Mouse (Mus musculus): ENCODE measurements around the gene Cldn2. TPM values are rescaled to one million over a fixed set of nuclear protein-coding genes. Genes with fewer than 3 reads are reported as not detected.

The Cldn2 gene
- polyA plus RNA-seq, 1 experiment from 2014 or later: not detected

DNA sequence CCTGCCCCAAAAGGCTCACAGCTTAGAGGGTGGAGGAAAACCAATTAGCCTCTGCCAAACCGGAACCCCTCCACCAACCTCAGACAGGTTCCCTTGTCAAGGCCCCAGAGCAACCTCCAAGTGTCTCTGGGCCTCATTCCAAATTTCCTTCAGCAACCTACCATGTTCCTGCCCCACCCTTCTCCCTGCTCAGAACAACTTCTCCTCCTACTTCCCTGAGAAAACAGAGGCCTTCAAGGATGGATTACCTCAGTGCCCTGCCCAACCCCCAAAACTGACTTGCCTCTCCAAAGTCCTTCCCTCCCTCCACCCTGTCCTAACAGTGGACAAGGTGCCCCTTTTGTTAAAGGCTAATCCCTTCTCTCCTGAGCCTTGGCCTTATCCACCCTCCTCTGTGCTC is 14.9 kb upstream of the Cldn2 start:
- Histone ChIP-seq H3K4me2 (ENCODE audit: low read length) (no peak overlapping the region), H3K9me3 (ENCODE audit: control insufficient read depth, low read length) (no peaks in the 10 kb centered on the region), H3K4me1 (ENCODE audit: control insufficient read depth in 2 of 2, insufficient read depth in 2 of 2, low read length in 2 of 2) (peaks cover 0 to 6% of the 10 kb centered on the region in 2 experiments; a peak in 3 of 4 replicates), H3K4me3 (ENCODE audit: control insufficient read depth in 1 of 2, insufficient read depth in 1 of 2, low read depth in 1 of 2, low read length in 2 of 2) (no peak overlapping the region), H3K27me3 (ENCODE audit: control insufficient read depth, insufficient read depth, low read length) (no peaks in the 10 kb centered on the region), H3K27ac (replicated peaks in 1 of 2; ENCODE audit: control insufficient read depth in 1 of 2, insufficient read depth in 1 of 2, low read depth in 2 of 2, low read length in 2 of 2) (no peak overlapping the region), H3K9ac (ENCODE audit: low read length) (no peak overlapping the region), H3K36me3 (ENCODE audit: control insufficient read depth, insufficient read depth, low read length) (no peaks in the 10 kb centered on the region)
- WGBS: 40% methylated on average over 1 of the region's 1 CpGs
- peak; percentile 56 for ATAC-seq (ENCODE audit: insufficient number of reproducible peaks, insufficient read depth, low FRiP score, low read depth)

DNA sequence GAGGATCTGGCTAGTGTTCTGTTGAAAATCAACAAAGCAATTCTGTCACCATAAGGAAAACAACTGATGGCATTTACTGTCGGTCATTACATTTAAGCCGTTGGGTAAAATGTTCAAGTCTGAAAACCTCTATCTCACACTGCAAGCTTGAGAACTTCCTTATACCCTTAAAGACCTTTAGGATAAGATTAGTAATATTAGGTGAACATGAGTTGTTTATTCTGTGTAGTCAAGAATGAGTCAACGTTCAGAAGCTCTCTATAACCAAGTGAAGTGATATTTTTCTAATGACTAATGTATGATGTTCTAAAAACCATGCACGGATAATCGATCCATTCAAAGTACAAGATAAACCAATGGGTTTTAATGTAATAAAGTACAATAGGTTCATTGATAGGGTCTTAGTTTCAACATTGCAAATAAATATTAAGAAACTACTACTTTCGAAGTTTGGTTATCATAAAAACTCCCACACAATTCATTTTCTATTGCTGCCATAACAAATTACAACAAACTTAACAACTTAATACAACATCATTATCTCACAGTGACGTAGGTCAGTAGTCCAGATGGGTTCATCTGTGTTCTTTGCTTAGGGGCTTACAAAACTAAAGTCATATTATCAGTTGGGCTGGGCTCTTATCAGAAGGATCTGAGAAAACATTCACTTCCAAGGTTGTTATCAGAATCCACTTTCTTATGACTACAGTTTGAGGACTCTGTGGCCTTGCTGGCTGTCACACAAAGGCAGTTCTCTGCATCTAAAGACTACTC is 6.4 kb upstream of the Cldn2 start:
- Histone ChIP-seq H3K27me3 (ENCODE audit: control insufficient read depth, insufficient read depth, low read length) (no peaks in the 10 kb centered on the region), H3K9ac (ENCODE audit: low read length) (no peak overlapping the region), H3K27ac (replicated peaks in 1 of 2; ENCODE audit: control insufficient read depth in 1 of 2, insufficient read depth in 1 of 2, low read depth in 2 of 2, low read length in 2 of 2) (no peak overlapping the region), H3K4me3 (ENCODE audit: control insufficient read depth in 1 of 2, insufficient read depth in 1 of 2, low read depth in 1 of 2, low read length in 2 of 2) (no peak overlapping the region), H3K9me3 (ENCODE audit: control insufficient read depth, low read length) (no peaks in the 10 kb centered on the region), H3K36me3 (ENCODE audit: control insufficient read depth, insufficient read depth, low read length) (no peaks in the 10 kb centered on the region), H3K4me1 (ENCODE audit: control insufficient read depth in 2 of 2, insufficient read depth in 2 of 2, low read length in 2 of 2) (no peaks in the 10 kb centered on the region), H3K4me2 (ENCODE audit: low read length) (no peak overlapping the region)
- WGBS: 75% methylated on average over 7 of the region's 7 CpGs
- no peak for ATAC-seq (ENCODE audit: insufficient number of reproducible peaks, insufficient read depth, low FRiP score, low read depth)

DNA sequence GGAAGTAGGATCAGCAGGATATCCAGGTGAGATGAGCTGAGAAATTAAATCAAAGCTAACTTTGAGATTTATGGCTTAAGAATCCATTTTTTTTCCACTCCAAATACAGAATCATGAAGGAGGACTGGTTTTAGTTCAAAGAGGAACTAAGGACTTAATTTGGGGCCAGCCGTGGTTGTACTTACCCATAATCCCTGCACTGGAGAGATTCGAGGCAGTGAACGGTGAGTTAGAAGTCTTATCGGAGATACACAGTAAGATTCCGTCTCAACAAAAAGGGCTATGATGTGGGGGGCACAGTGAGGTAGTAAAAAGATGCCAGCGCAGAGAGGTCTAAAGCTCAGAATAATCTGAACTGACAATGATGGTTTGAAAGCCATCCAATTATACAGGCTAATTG is 4.6 kb upstream of the Cldn2 start:
- Histone ChIP-seq H3K27ac (replicated peaks in 1 of 2; ENCODE audit: control insufficient read depth in 1 of 2, insufficient read depth in 1 of 2, low read depth in 2 of 2, low read length in 2 of 2) (no peak overlapping the region), H3K4me1 (ENCODE audit: control insufficient read depth in 2 of 2, insufficient read depth in 2 of 2, low read length in 2 of 2) (no peaks in the 10 kb centered on the region), H3K27me3 (ENCODE audit: control insufficient read depth, insufficient read depth, low read length) (no peaks in the 10 kb centered on the region), H3K4me2 (ENCODE audit: low read length) (no peak overlapping the region), H3K4me3 (ENCODE audit: control insufficient read depth in 1 of 2, insufficient read depth in 1 of 2, low read depth in 1 of 2, low read length in 2 of 2) (no peak overlapping the region), H3K9ac (ENCODE audit: low read length) (no peak overlapping the region), H3K36me3 (ENCODE audit: control insufficient read depth, insufficient read depth, low read length) (no peaks in the 10 kb centered on the region), H3K9me3 (ENCODE audit: control insufficient read depth, low read length) (no peaks in the 10 kb centered on the region)
- WGBS: 82% methylated on average over 6 of the region's 6 CpGs
- ATAC-seq (ENCODE audit: insufficient number of reproducible peaks, insufficient read depth, low FRiP score, low read depth): no peak

DNA sequence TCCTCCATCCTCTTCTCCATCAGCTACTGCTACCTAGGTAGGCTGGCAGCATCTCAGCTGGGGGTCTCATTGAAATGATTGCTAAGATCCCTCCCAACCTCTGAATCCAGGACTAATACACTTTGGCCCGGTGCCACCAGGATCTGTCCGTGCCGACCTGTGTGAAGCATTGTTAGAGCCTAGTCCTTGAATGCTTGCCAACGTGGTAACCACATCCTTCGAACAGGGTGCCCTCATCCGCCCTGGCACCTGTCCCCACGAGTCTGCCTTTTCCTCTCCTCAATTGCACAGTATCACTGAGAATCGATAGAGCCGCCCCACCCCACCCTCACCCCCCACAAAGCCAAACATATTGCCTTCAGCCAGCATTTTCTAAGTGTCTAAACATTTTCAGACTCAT is 2.8 kb upstream of the Cldn2 start:
- H3K4me3 ChIP-seq (ENCODE audit: control insufficient read depth in 1 of 2, insufficient read depth in 1 of 2, low read depth in 1 of 2, low read length in 2 of 2): no peak overlapping the region
- no peak overlapping the region for H3K27ac ChIP-seq (replicated peaks in 1 of 2; ENCODE audit: control insufficient read depth in 1 of 2, insufficient read depth in 1 of 2, low read depth in 2 of 2, low read length in 2 of 2)
- ATAC-seq (ENCODE audit: insufficient number of reproducible peaks, insufficient read depth, low FRiP score, low read depth): no peak
- no peaks in the 10 kb centered on the region for H3K9me3 ChIP-seq (ENCODE audit: control insufficient read depth, low read length)
- no peak overlapping the region for H3K4me2 ChIP-seq (ENCODE audit: low read length)
- no peaks in the 10 kb centered on the region for H3K36me3 ChIP-seq (ENCODE audit: control insufficient read depth, insufficient read depth, low read length)
- H3K9ac ChIP-seq (ENCODE audit: low read length): no peak overlapping the region
- H3K27me3 ChIP-seq (ENCODE audit: control insufficient read depth, insufficient read depth, low read length): no peaks in the 10 kb centered on the region
- WGBS: 79% methylated on average over 9 of the region's 9 CpGs
- no peaks in the 10 kb centered on the region for H3K4me1 ChIP-seq (ENCODE audit: control insufficient read depth in 2 of 2, insufficient read depth in 2 of 2, low read length in 2 of 2)

DNA sequence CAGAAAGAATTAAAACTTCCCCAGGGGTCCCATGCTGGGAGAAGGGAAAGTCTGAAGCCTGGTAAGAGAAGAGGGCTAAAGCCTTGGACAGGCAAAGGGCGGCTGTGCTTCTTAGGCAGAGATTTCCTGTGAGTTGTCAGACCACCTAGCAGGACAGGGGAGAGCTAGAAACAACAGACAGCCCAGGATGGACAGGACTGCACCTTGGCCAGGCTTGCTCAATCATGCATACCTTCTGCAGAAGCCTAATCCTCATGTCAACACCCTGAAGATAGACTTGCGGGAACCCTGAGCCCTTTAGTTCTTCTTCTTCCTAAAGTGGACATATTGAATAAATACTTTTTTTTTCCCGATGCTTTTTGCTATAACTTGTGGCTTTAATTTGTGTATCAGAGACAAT is 675 bp upstream of the Cldn2 start:
- no peak overlapping the region for H3K9ac ChIP-seq (ENCODE audit: low read length)
- no peaks in the 10 kb centered on the region for H3K4me1 ChIP-seq (ENCODE audit: control insufficient read depth in 2 of 2, insufficient read depth in 2 of 2, low read length in 2 of 2)
- H3K36me3 ChIP-seq (ENCODE audit: control insufficient read depth, insufficient read depth, low read length): no peaks in the 10 kb centered on the region
- no peak overlapping the region for H3K4me3 ChIP-seq (ENCODE audit: control insufficient read depth in 1 of 2, insufficient read depth in 1 of 2, low read depth in 1 of 2, low read length in 2 of 2)
- no peak overlapping the region for H3K4me2 ChIP-seq (ENCODE audit: low read length)
- 64% methylated on average over 3 of the region's 3 CpGs for WGBS
- no peak overlapping the region for H3K27ac ChIP-seq (replicated peaks in 1 of 2; ENCODE audit: control insufficient read depth in 1 of 2, insufficient read depth in 1 of 2, low read depth in 2 of 2, low read length in 2 of 2)
- no peaks in the 10 kb centered on the region for H3K27me3 ChIP-seq (ENCODE audit: control insufficient read depth, insufficient read depth, low read length)
- ATAC-seq (ENCODE audit: insufficient number of reproducible peaks, insufficient read depth, low FRiP score, low read depth): no peak
- no peaks in the 10 kb centered on the region for H3K9me3 ChIP-seq (ENCODE audit: control insufficient read depth, low read length)

DNA sequence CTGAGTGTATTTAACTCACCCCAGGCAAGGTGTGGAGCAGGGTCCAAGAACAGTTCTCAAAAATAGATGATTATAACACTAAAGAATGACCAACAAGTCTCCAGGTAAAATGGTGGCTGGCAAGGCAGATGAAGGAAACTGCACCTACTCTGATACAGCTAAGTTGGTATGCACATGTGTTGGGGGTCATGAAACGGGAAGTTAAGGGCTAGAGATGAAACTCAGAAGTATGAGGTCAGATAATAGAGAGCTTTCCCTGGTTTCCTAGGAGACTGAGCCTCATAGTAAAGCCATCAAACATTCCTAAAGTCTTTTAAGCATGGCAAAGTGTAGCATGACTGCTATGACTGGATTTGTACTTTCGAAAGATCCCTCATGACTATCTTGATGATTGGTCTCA is 2.4 kb downstream of the Cldn2 start:
- Histone ChIP-seq H3K4me3 (ENCODE audit: control insufficient read depth in 1 of 2, insufficient read depth in 1 of 2, low read depth in 1 of 2, low read length in 2 of 2) (no peak overlapping the region), H3K36me3 (ENCODE audit: control insufficient read depth, insufficient read depth, low read length) (no peaks in the 10 kb centered on the region), H3K4me2 (ENCODE audit: low read length) (no peak overlapping the region), H3K9me3 (ENCODE audit: control insufficient read depth, low read length) (no peaks in the 10 kb centered on the region), H3K9ac (ENCODE audit: low read length) (no peak overlapping the region), H3K27me3 (ENCODE audit: control insufficient read depth, insufficient read depth, low read length) (no peaks in the 10 kb centered on the region), H3K27ac (replicated peaks in 1 of 2; ENCODE audit: control insufficient read depth in 1 of 2, insufficient read depth in 1 of 2, low read depth in 2 of 2, low read length in 2 of 2) (no peak overlapping the region), H3K4me1 (ENCODE audit: control insufficient read depth in 2 of 2, insufficient read depth in 2 of 2, low read length in 2 of 2) (no peaks in the 10 kb centered on the region)
- ATAC-seq (ENCODE audit: insufficient number of reproducible peaks, insufficient read depth, low FRiP score, low read depth): no peak
- WGBS: 65% methylated on average over 2 of the region's 2 CpGs

DNA sequence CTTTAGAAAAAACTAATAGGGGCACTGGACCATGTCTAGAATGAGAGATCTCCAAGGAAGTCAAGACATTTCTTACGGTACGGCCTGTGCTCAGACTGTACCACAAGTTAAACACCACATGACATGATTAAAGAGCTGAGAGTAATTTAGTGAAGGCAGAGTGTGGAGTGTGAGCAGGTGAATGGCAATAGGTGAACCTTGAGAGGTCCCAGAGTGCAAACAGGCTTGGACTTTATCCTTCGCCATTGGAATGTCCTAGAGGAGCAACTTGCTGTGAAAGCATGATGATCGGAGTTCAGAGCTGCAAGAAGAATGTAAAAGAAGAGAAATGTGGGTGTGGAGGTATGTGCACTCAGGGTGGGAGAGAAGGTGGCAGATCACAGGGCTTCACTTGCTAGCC is 5.3 kb downstream of the Cldn2 start:
- Histone ChIP-seq H3K4me3 (ENCODE audit: control insufficient read depth in 1 of 2, insufficient read depth in 1 of 2, low read depth in 1 of 2, low read length in 2 of 2) (no peak overlapping the region), H3K4me2 (ENCODE audit: low read length) (no peak overlapping the region), H3K27me3 (ENCODE audit: control insufficient read depth, insufficient read depth, low read length) (no peaks in the 10 kb centered on the region), H3K27ac (replicated peaks in 1 of 2; ENCODE audit: control insufficient read depth in 1 of 2, insufficient read depth in 1 of 2, low read depth in 2 of 2, low read length in 2 of 2) (no peak overlapping the region), H3K9me3 (ENCODE audit: control insufficient read depth, low read length) (no peaks in the 10 kb centered on the region), H3K36me3 (ENCODE audit: control insufficient read depth, insufficient read depth, low read length) (no peaks in the 10 kb centered on the region), H3K4me1 (ENCODE audit: control insufficient read depth in 2 of 2, insufficient read depth in 2 of 2, low read length in 2 of 2) (no peaks in the 10 kb centered on the region), H3K9ac (ENCODE audit: low read length) (no peak overlapping the region)
- 91% methylated on average over 4 of the region's 4 CpGs for WGBS
- ATAC-seq (ENCODE audit: insufficient number of reproducible peaks, insufficient read depth, low FRiP score, low read depth): no peak

DNA sequence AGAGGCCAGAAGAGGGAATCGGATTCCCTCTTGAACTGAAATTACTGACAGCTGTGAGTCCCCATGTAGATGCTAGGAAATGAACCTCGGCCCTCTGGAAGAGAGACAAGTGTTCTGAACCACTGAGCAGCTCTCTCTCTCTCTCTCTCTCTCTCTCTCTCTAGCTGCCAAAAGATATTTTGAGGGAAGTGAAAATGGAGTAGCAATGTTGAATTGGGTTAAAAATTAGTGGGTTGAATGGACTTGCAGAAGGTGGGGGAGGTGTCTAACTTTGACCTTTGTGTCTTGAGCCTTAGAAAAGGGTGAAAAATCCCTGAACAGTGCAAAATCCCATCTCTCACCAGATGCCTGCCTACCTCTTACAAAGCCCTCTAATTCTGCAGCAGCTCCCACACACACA is 6.8 kb downstream of the Cldn2 start:
- no peaks in the 10 kb centered on the region for H3K27me3 ChIP-seq (ENCODE audit: control insufficient read depth, insufficient read depth, low read length)
- H3K27ac ChIP-seq (replicated peaks in 1 of 2; ENCODE audit: control insufficient read depth in 1 of 2, insufficient read depth in 1 of 2, low read depth in 2 of 2, low read length in 2 of 2): no peak overlapping the region
- H3K4me1 ChIP-seq (ENCODE audit: control insufficient read depth in 2 of 2, insufficient read depth in 2 of 2, low read length in 2 of 2): no peaks in the 10 kb centered on the region
- 67% methylated on average over 2 of the region's 2 CpGs for WGBS
- no peak for ATAC-seq (ENCODE audit: insufficient number of reproducible peaks, insufficient read depth, low FRiP score, low read depth)
- H3K4me3 ChIP-seq (ENCODE audit: control insufficient read depth in 1 of 2, insufficient read depth in 1 of 2, low read depth in 1 of 2, low read length in 2 of 2): no peak overlapping the region
- H3K9me3 ChIP-seq (ENCODE audit: control insufficient read depth, low read length): no peaks in the 10 kb centered on the region
- no peak overlapping the region for H3K4me2 ChIP-seq (ENCODE audit: low read length)
- no peaks in the 10 kb centered on the region for H3K36me3 ChIP-seq (ENCODE audit: control insufficient read depth, insufficient read depth, low read length)
- H3K9ac ChIP-seq (ENCODE audit: low read length): no peak overlapping the region
